Mouse (Mus musculus) neural tube, embryonic 10.5 days (tissue): ENCODE results near the gene Osbpl2.

Source experiments
- DNase-seq: peaks from one replicate; pipeline ENCODE4 v3.0.0-alpha.2; 2017; ENCODE audit warnings: low spot score; ENCODE audit errors: extremely low spot score

Gene Osbpl2

GRCm38 (mm10) chr2:180118661-180119438 is at the start of gene Osbpl2:
TSS of gene Osbpl2 (plus strand) at chr2:180119306.
- DNase-seq: peak; percentile 99

- no peak for DNase-seq
These were observed 49.2 kb upstream of the Osbpl2 start for GRCm38 (mm10) chr2:180069770-180070480.

GRCm38 (mm10) chr2:180070481-180071453 is 48.3 kb upstream of the Osbpl2 start, which contains the start of gene Mtg2:
TSS of gene Mtg2 (plus strand) at chr2:180070588.
- DNase-seq: peak; percentile 96

GRCm38 (mm10) chr2:180071671-180072070 is 47.4 kb upstream of the Osbpl2 start:
- no peak for DNase-seq

- no peak for DNase-seq
These were observed 46.2 kb upstream of the Osbpl2 start for GRCm38 (mm10) chr2:180072886-180073285.

GRCm38 (mm10) chr2:180077622-180078021 is 41.5 kb upstream of the Osbpl2 start:
- DNase-seq: no peak

GRCm38 (mm10) chr2:180080680-180081079 is 38.4 kb upstream of the Osbpl2 start:
- no peak for DNase-seq

GRCm38 (mm10) chr2:180083063-180083462 is 36.0 kb upstream of the Osbpl2 start:
- DNase-seq: no peak

GRCm38 (mm10) chr2:180084565-180084964 is 34.5 kb upstream of the Osbpl2 start:
- no peak for DNase-seq

- DNase-seq: no peak
These were observed 33.0 kb upstream of the Osbpl2 start for GRCm38 (mm10) chr2:180085926-180086636.

GRCm38 (mm10) chr2:180086637-180087027 is 32.5 kb upstream of the Osbpl2 start:
- no peak for DNase-seq

- DNase-seq: no peak
These were observed 31.6 kb upstream of the Osbpl2 start for GRCm38 (mm10) chr2:180087472-180087871.

GRCm38 (mm10) chr2:180090285-180090684 is 28.8 kb upstream of the Osbpl2 start:
- no peak for DNase-seq

- DNase-seq: no peak
These were observed 23.4 kb upstream of the Osbpl2 start for GRCm38 (mm10) chr2:180095711-180096110.

GRCm38 (mm10) chr2:180097585-180097984 is 21.5 kb upstream of the Osbpl2 start:
- DNase-seq: no peak

- no peak for DNase-seq
These were observed 20.9 kb upstream of the Osbpl2 start for GRCm38 (mm10) chr2:180098167-180098566.

GRCm38 (mm10) chr2:180099529-180099928 is 19.6 kb upstream of the Osbpl2 start:
- no peak for DNase-seq

- DNase-seq: peak; percentile 37
These were observed 15.7 kb upstream of the Osbpl2 start for GRCm38 (mm10) chr2:180103151-180103977.

- DNase-seq: peak; percentile 88
These were observed 15.0 kb upstream of the Osbpl2 start, which contains the start of gene Hrh3 for GRCm38 (mm10) chr2:180103978-180104658. TSS of gene Hrh3 (minus strand) at chr2:180104488.
